Mouse (Mus musculus) liver, embryonic 14.5 days (tissue): ENCODE results near the gene Eif3d.

Experiments used
- CTCF ChIP-seq: IDR thresholded peaks from 2 replicates; pipeline ENCODE4 v1.5.1; 2016; ENCODE audit warnings: antibody characterized with exemption, low read depth, control low read depth
- EP300 ChIP-seq: IDR thresholded peaks from 2 replicates; pipeline ENCODE4 v1.6.1; 2016; ENCODE audit warnings: antibody characterized with exemption, low read depth

- TF ChIP-seq CTCF (no peak), EP300 (no peak)
Observed at GRCm38 (mm10) chr15:77911065-77911464, 59.5 kb downstream of the Eif3d start.
